Mouse (Mus musculus) cerebellum, adult 2 months (tissue): Measurements from ENCODE around the gene Ankrd13d. TPM values are rescaled to one million over a fixed set of nuclear protein-coding genes. Genes with fewer than 3 reads are reported as not detected.

Experiments
- DNase-seq, 2 experiments: peaks; one replicate each; pipeline ENCODE4 v3.0.0; 2021
- H3K27ac ChIP-seq: fragments of 200-500 bp; 2 replicates; pipeline ENCODE4 v1.5.1; 2012; ENCODE audit warnings: low read length, control low read depth, inconsistent platforms; ENCODE audit not compliant: insufficient read depth
- H3K27me3 ChIP-seq: fragments of 200-500 bp; 2 replicates; pipeline ENCODE4 v1.6.1; 2012; ENCODE audit warnings: inconsistent platforms, mild to moderate bottlenecking, low read length, moderate library complexity; ENCODE audit not compliant: control insufficient read depth, insufficient read depth
- H3K4me1 ChIP-seq: fragments of 200-500 bp; 2 replicates; pipeline ENCODE4 v1.6.1; 2011; ENCODE audit warnings: low read length; ENCODE audit not compliant: control insufficient read depth, insufficient read depth
- H3K4me3 ChIP-seq: fragments of 200-500 bp; replicated peaks from 2 replicates; pipeline ENCODE3; 2011; ENCODE audit warnings: mild to moderate bottlenecking, low read depth, low read length, control low read depth; ENCODE audit not compliant: insufficient read depth
- CTCF ChIP-seq: fragments of 200-500 bp; IDR thresholded peaks from 2 replicates; pipeline ENCODE4 v1.5.1; 2011; ENCODE audit warnings: low read depth, mild to moderate bottlenecking, control low read depth, low read length, moderate library complexity, borderline replicate concordance; ENCODE audit not compliant: insufficient read depth
- POLR2A ChIP-seq: fragments of 200-500 bp; IDR thresholded peaks from 2 replicates; pipeline ENCODE4 v1.6.1; 2011; ENCODE audit warnings: low read length, control low read depth, borderline replicate concordance; ENCODE audit not compliant: insufficient read depth
- WGBS: fragments of 180-500 bp; shearing (Covaris S2); methylation state at CpG from one replicate; pipeline ENCODE4 v1.1.7; 2018; 5-methylcytosine and 5-hydroxymethylcytosine counted together
- polyA plus RNA-seq: library from polyadenylated mRNA; depleted of rRNA; stranded (reverse); fragments of >200 nt; gene quantifications from 2 replicates; pipeline ENCODE4 v1.2.3, GENCODE M21; 2012

Gene Ankrd13d
- polyA plus RNA-seq, 1 experiment: 74.3 TPM

DNA sequence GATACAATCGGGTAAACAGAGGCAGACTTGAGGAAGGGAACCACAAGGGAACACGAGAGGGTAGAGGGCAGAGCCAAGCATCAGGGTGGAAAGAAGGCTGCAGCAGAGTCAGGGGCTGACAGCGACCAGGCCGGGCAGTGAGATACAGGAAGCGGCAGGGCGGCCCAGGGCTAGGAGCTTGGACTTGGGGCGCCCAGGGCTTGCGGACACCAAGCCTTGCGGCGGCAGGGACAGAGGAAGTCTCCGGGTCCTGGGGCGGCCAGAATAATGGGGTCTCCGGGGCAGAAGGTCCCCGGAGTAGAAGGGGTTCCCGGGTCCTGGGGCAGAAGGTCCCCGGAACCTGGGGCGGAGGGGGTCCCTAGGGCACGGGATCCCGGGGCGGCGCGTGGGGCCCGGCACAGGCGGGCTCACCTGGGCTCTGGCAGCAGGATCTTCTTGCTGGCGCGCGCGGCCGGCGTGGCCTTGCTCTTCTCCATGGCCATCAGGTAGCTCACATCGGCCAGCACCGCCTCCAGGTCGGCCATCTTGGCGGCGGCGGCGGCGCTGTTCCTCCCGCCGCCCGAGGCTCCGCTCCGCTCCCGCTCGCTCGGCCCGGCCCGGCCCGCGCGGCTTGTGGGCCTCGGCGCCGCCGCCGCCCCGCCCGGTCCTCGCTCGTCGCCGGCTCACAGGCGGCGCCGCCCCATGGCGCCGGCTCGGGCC, 22.7 kb upstream of the Ankrd13d start:
- peaks cover 38% of the 10 kb centered on the region for H3K4me1 ChIP-seq
- H3K27ac ChIP-seq: peak overlapping the region; percentile 93
- TF ChIP-seq CTCF: no peak
- no peak for TF ChIP-seq POLR2A
- H3K27me3 ChIP-seq: no peaks in the 10 kb centered on the region
- peak; percentile 66 to 77 for DNase-seq
- H3K4me3 ChIP-seq: peak overlapping the region; percentile 96
- WGBS: 2% methylated on average over 68 of the region's 68 CpGs

GRCm38 (mm10) chr19:4304871-4305321, 22.0 kb upstream of the Ankrd13d start:
- Histone ChIP-seq H3K4me1 (peaks cover 45% of the 10 kb centered on the region), H3K4me3 (peak overlapping the region; percentile 96), H3K27ac (peak overlapping the region; percentile 93), H3K27me3 (no peaks in the 10 kb centered on the region)
- TF ChIP-seq POLR2A: no peak
- no peak for TF ChIP-seq CTCF
- WGBS: 12% methylated on average over 4 of the region's 4 CpGs
- peak; percentile 44 to 58 for DNase-seq

DNA sequence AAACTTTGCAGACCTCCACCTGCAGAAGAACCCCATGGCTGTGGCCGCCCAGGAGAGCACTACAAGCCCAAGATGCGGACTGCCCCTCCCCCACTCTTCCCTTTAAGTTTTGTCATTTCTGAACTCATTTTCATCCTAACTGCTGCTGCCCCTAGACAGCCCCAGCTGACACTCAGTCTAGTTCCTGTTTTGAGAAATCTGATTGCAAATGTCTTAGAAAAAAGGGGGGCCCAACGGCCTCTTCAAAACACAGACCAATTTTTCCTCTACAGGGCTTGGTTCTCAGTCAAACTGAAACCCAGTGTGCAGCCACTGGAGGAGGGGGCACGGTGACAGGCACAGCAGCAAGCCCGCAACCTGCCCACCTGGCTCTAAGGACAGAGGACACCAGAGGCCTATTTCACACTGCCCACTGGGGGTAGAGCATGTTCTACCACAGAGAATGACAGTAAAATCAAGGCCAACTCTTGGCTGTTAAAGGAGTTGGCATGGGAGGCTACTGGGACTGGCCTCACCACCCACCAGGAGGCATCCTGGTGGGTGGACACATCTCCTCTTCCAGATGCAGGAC, 21.4 kb upstream of the Ankrd13d start:
- Histone ChIP-seq H3K27me3 (no peaks in the 10 kb centered on the region), H3K4me1 (peaks cover 46% of the 10 kb centered on the region), H3K27ac (peak overlapping the region; percentile 93), H3K4me3 (peak overlapping the region; percentile 96)
- no peak for TF ChIP-seq POLR2A
- TF ChIP-seq CTCF: no peak
- WGBS: 4% methylated on average over 5 of the region's 5 CpGs
- DNase-seq: peak; percentile 54 to 60

DNA sequence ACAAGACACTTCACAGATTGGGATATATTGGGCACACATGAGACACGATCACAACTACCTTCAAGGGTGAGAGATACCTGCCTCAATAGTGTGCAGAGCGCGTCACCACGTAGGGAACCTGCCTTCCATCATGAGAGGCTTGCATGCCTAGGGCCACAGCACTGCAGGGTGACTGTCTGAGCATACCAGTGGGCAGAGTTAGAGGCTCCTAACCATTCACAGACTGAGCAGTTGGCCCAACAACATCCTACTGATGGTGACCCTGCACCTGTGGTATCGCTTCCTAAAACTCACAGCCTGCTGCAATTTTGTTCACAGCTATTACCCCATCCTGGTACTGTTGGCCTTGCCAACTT, 20.7 kb upstream of the Ankrd13d start:
- WGBS: 34% methylated on average over 5 of the region's 5 CpGs
- Histone ChIP-seq H3K4me3 (peak overlapping the region; percentile 38), H3K27me3 (no peaks in the 10 kb centered on the region), H3K27ac (peak overlapping the region; percentile 93), H3K4me1 (peaks cover 53% of the 10 kb centered on the region)
- TF ChIP-seq CTCF (no peak), POLR2A (no peak)
- DNase-seq: peak; percentile 44 to 56

GRCm38 (mm10) chr19:4302936-4303639, 20.2 kb upstream of the Ankrd13d start:
- peak; percentile 93 to 98 for DNase-seq

DNA sequence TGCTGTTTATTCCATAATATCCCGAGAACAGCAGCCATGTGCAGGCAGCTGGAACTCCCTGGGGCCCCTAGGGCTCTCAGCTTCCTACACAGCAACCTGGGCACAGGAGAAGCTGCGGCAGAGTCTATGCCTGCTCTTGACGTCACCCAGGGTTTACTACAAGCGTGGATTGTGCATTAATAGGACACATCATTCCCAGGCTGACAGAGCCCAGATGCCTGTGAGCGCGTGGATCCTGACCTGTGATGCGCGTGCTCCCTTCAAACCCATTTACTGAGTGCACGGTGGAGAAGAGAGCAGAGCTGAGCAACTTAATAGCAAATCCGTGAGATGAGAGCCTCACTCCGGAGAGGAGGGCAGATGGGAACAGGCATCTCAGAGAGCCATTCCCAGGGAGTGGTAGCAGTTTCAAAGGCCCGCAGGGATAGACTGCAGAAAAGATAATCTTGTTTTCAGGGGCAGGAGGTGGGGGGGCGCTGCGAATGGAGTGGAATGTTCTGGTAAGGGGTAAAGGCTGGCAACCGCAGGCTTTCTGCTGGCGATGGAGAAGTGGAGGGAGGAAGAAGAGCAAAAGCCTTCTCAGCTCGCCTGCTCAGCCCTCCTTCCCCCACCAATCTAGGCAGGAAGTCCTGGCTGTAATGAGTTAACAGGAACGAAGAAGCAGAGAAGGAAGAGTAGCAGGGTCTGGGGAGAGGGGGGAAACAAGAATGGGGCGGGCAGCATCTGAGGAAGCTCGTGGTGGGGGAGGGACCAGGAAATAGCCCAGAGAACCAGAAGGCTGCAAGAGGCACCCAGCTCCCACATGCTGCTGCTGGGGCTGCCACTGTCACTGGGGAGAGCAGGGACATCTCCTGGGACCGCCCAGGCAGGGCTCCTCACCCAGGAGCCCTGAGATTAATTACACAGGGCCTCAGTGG, 19.1 kb upstream of the Ankrd13d start:
- Histone ChIP-seq H3K4me1 (peaks cover 69% of the 10 kb centered on the region), H3K27me3 (no peaks in the 10 kb centered on the region), H3K27ac (peak overlapping the region; percentile 92), H3K4me3 (peak overlapping the region; percentile 42)
- no peak for TF ChIP-seq POLR2A
- no peak for TF ChIP-seq CTCF
- peak; percentile 58 to 66 for DNase-seq
- 6% methylated on average over 21 of the region's 21 CpGs for WGBS

More at GRCm38 (mm10) chr19:4302936-4303639, 20.2 kb upstream of the Ankrd13d start:
- Histone ChIP-seq H3K27me3 (no peaks in the 10 kb centered on the region), H3K27ac (peak overlapping the region; percentile 93), H3K4me3 (peak overlapping the region; percentile 42), H3K4me1 (peaks cover 58% of the 10 kb centered on the region)
- TF ChIP-seq CTCF: no peak
- no peak for TF ChIP-seq POLR2A
- WGBS: 7% methylated on average over 7 of the region's 7 CpGs
